Mouse (Mus musculus): ENCODE data around the gene Gm45234. TPM values are rescaled to one million over a fixed set of nuclear protein-coding genes. Genes with fewer than 3 reads are reported as not detected.
"Not testable (repeated sequence)": the region's sequence is repeated elsewhere in the genome, so short reads cannot be mapped to it uniquely, and the experiment has no call there.

Gm45234 gene
- not detected in 2 replicates for polyA plus RNA-seq (2014; fragmentation: Nextera tagmentation; extraction: Ambion mirVana)

GRCm38 (mm10) chr6:124755831-124756595 lies at the start of gene Gm45234, which contains the start of gene Atn1:
TSS of gene Gm45234 (minus strand) at chr6:124756021.
TSS of gene Atn1 (minus strand) at chr6:124756524.
- WGBS: under 1% methylated on average over 46 of the region's 100 CpGs

GRCm38 (mm10) chr6:124804341-124804740 lies 48.5 kb upstream of the Gm45234 start:
- no peak overlapping the region for H3K4me3 ChIP-seq (ENCODE audit: control insufficient read depth in 1 of 2, insufficient read depth in 1 of 2, low read depth in 1 of 2, low read length in 2 of 2)

More at GRCm38 (mm10) chr6:124755831-124756595, at the start of gene Gm45234, which contains the start of gene Atn1:
- Histone ChIP-seq H3K36me3 (ENCODE audit: control insufficient read depth, insufficient read depth, low read length) (peaks cover 11% of the 10 kb centered on the region; the same call in 1 of the 2 replicates), H3K9ac (ENCODE audit: low read length) (peak within 1 kb of the TSS; percentile 94), H3K4me1 (ENCODE audit: control insufficient read depth in 2 of 2, insufficient read depth in 2 of 2, low read length in 2 of 2) (peaks cover 25 to 40% of the 10 kb centered on the region in 2 experiments), H3K4me3 (ENCODE audit: control insufficient read depth in 1 of 2, insufficient read depth in 1 of 2, low read depth in 1 of 2, low read length in 2 of 2) (peak within 1 kb of the TSS; percentile 86 to 94), H3K27ac (replicated peaks in 1 of 2; ENCODE audit: control insufficient read depth in 1 of 2, insufficient read depth in 1 of 2, low read depth in 2 of 2, low read length in 2 of 2) (peak within 1 kb of the TSS; percentile 82 to 97), H3K4me2 (ENCODE audit: low read length) (peak within 1 kb of the TSS; percentile 68), H3K27me3 (ENCODE audit: control insufficient read depth, insufficient read depth, low read length) (no peaks in the 10 kb centered on the region), H3K9me3 (ENCODE audit: control insufficient read depth, low read length) (no peaks in the 10 kb centered on the region)
- ATAC-seq (ENCODE audit: insufficient number of reproducible peaks, insufficient read depth, low FRiP score, low read depth): peak; percentile 49

GRCm38 (mm10) chr6:124803691-124804090 lies 47.9 kb upstream of the Gm45234 start:
- H3K4me2 ChIP-seq (ENCODE audit: low read length); ATAC-seq (ENCODE audit: insufficient number of reproducible peaks, insufficient read depth, low FRiP score, low read depth); H3K9ac ChIP-seq (ENCODE audit: low read length); H3K9me3 ChIP-seq (ENCODE audit: control insufficient read depth, low read length); H3K27me3 ChIP-seq (ENCODE audit: control insufficient read depth, insufficient read depth, low read length); H3K36me3 ChIP-seq (ENCODE audit: control insufficient read depth, insufficient read depth, low read length); H3K27ac ChIP-seq (replicated peaks in 1 of 2; ENCODE audit: control insufficient read depth in 1 of 2, insufficient read depth in 1 of 2, low read depth in 2 of 2, low read length in 2 of 2); H3K4me3 ChIP-seq (ENCODE audit: control insufficient read depth in 1 of 2, insufficient read depth in 1 of 2, low read depth in 1 of 2, low read length in 2 of 2): not testable (repeated sequence)
- peaks cover 9 to 27% of the 10 kb centered on the region in 2 experiments for H3K4me1 ChIP-seq (ENCODE audit: control insufficient read depth in 2 of 2, insufficient read depth in 2 of 2, low read length in 2 of 2)
- 93% methylated on average over 4 of the region's 4 CpGs for WGBS

More at GRCm38 (mm10) chr6:124804341-124804740, 48.5 kb upstream of the Gm45234 start:
- 85% methylated on average over 3 of the region's 3 CpGs for WGBS
- Histone ChIP-seq H3K9me3 (ENCODE audit: control insufficient read depth, low read length) (no peaks in the 10 kb centered on the region), H3K27me3 (ENCODE audit: control insufficient read depth, insufficient read depth, low read length) (no peaks in the 10 kb centered on the region), H3K4me2 (ENCODE audit: low read length) (no peak overlapping the region), H3K27ac (replicated peaks in 1 of 2; ENCODE audit: control insufficient read depth in 1 of 2, insufficient read depth in 1 of 2, low read depth in 2 of 2, low read length in 2 of 2) (no peak overlapping the region), H3K9ac (ENCODE audit: low read length) (no peak overlapping the region), H3K4me1 (ENCODE audit: control insufficient read depth in 2 of 2, insufficient read depth in 2 of 2, low read length in 2 of 2) (peaks cover 9 to 27% of the 10 kb centered on the region in 2 experiments), H3K36me3 (ENCODE audit: control insufficient read depth, insufficient read depth, low read length) (no peaks in the 10 kb centered on the region)
- ATAC-seq (ENCODE audit: insufficient number of reproducible peaks, insufficient read depth, low FRiP score, low read depth): no peak

GRCm38 (mm10) chr6:124803061-124803460 lies 47.2 kb upstream of the Gm45234 start:
- Histone ChIP-seq H3K4me2 (ENCODE audit: low read length) (no peak overlapping the region), H3K9me3 (ENCODE audit: control insufficient read depth, low read length) (no peaks in the 10 kb centered on the region), H3K4me3 (ENCODE audit: control insufficient read depth in 1 of 2, insufficient read depth in 1 of 2, low read depth in 1 of 2, low read length in 2 of 2) (no peak overlapping the region), H3K27me3 (ENCODE audit: control insufficient read depth, insufficient read depth, low read length) (no peaks in the 10 kb centered on the region), H3K27ac (replicated peaks in 1 of 2; ENCODE audit: control insufficient read depth in 1 of 2, insufficient read depth in 1 of 2, low read depth in 2 of 2, low read length in 2 of 2) (no peak overlapping the region), H3K36me3 (ENCODE audit: control insufficient read depth, insufficient read depth, low read length) (no peaks in the 10 kb centered on the region), H3K9ac (ENCODE audit: low read length) (no peak overlapping the region), H3K4me1 (ENCODE audit: control insufficient read depth in 2 of 2, insufficient read depth in 2 of 2, low read length in 2 of 2) (peaks cover 7 to 23% of the 10 kb centered on the region in 2 experiments)
- WGBS: 81% methylated on average over 3 of the region's 3 CpGs
- ATAC-seq (ENCODE audit: insufficient number of reproducible peaks, insufficient read depth, low FRiP score, low read depth): no peak

- not testable (repeated sequence) for H3K36me3 ChIP-seq (ENCODE audit: control insufficient read depth, insufficient read depth, low read length); H3K9me3 ChIP-seq (ENCODE audit: control insufficient read depth, low read length); H3K9ac ChIP-seq (ENCODE audit: low read length); H3K27me3 ChIP-seq (ENCODE audit: control insufficient read depth, insufficient read depth, low read length); H3K27ac ChIP-seq (replicated peaks in 1 of 2; ENCODE audit: control insufficient read depth in 1 of 2, insufficient read depth in 1 of 2, low read depth in 2 of 2, low read length in 2 of 2); ATAC-seq (ENCODE audit: insufficient number of reproducible peaks, insufficient read depth, low FRiP score, low read depth)
- peaks cover 5 to 16% of the 10 kb centered on the region in 2 experiments for H3K4me1 ChIP-seq (ENCODE audit: control insufficient read depth in 2 of 2, insufficient read depth in 2 of 2, low read length in 2 of 2)
- H3K4me2 ChIP-seq (ENCODE audit: low read length): peak overlapping the region; percentile 51
- peak overlapping the region in 1 of 2 experiments; percentile 16; a peak in 2 of 4 replicates for H3K4me3 ChIP-seq (ENCODE audit: control insufficient read depth in 1 of 2, insufficient read depth in 1 of 2, low read depth in 1 of 2, low read length in 2 of 2)
- WGBS: 25% methylated on average over 4 of the region's 9 CpGs
Observed at GRCm38 (mm10) chr6:124802400-124802799, 46.6 kb upstream of the Gm45234 start.

- no peak for ATAC-seq (ENCODE audit: insufficient number of reproducible peaks, insufficient read depth, low FRiP score, low read depth)
- H3K4me2 ChIP-seq (ENCODE audit: low read length): no peak overlapping the region
- WGBS: 78% methylated on average over 2 of the region's 2 CpGs
- H3K9me3 ChIP-seq (ENCODE audit: control insufficient read depth, low read length): no peaks in the 10 kb centered on the region
- no peak overlapping the region for H3K9ac ChIP-seq (ENCODE audit: low read length)
- no peak overlapping the region for H3K27ac ChIP-seq (replicated peaks in 1 of 2; ENCODE audit: control insufficient read depth in 1 of 2, insufficient read depth in 1 of 2, low read depth in 2 of 2, low read length in 2 of 2)
- H3K4me3 ChIP-seq (ENCODE audit: control insufficient read depth in 1 of 2, insufficient read depth in 1 of 2, low read depth in 1 of 2, low read length in 2 of 2): no peak overlapping the region
- no peaks in the 10 kb centered on the region for H3K27me3 ChIP-seq (ENCODE audit: control insufficient read depth, insufficient read depth, low read length)
- H3K36me3 ChIP-seq (ENCODE audit: control insufficient read depth, insufficient read depth, low read length): no peaks in the 10 kb centered on the region
- no peaks in the 10 kb centered on the region for H3K4me1 ChIP-seq (ENCODE audit: control insufficient read depth in 2 of 2, insufficient read depth in 2 of 2, low read length in 2 of 2)
Observed at GRCm38 (mm10) chr6:124796200-124796599, 40.4 kb upstream of the Gm45234 start.

GRCm38 (mm10) chr6:124795781-124796180 lies 40.0 kb upstream of the Gm45234 start:
- H3K9ac ChIP-seq (ENCODE audit: low read length): no peak overlapping the region
- H3K36me3 ChIP-seq (ENCODE audit: control insufficient read depth, insufficient read depth, low read length): no peaks in the 10 kb centered on the region
- H3K27ac ChIP-seq (replicated peaks in 1 of 2; ENCODE audit: control insufficient read depth in 1 of 2, insufficient read depth in 1 of 2, low read depth in 2 of 2, low read length in 2 of 2): no peak overlapping the region
- H3K4me3 ChIP-seq (ENCODE audit: control insufficient read depth in 1 of 2, insufficient read depth in 1 of 2, low read depth in 1 of 2, low read length in 2 of 2): no peak overlapping the region
- H3K4me1 ChIP-seq (ENCODE audit: control insufficient read depth in 2 of 2, insufficient read depth in 2 of 2, low read length in 2 of 2): no peaks in the 10 kb centered on the region
- no peaks in the 10 kb centered on the region for H3K27me3 ChIP-seq (ENCODE audit: control insufficient read depth, insufficient read depth, low read length)
- WGBS: 80% methylated on average over 4 of the region's 4 CpGs
- no peaks in the 10 kb centered on the region for H3K9me3 ChIP-seq (ENCODE audit: control insufficient read depth, low read length)
- H3K4me2 ChIP-seq (ENCODE audit: low read length): no peak overlapping the region
- no peak for ATAC-seq (ENCODE audit: insufficient number of reproducible peaks, insufficient read depth, low FRiP score, low read depth)

Data from heart, embryonic 14.5 days (tissue).